Mouse (Mus musculus): Measurements from ENCODE around the gene Tmod1. TPM values are rescaled to one million over a fixed set of nuclear protein-coding genes. Genes with fewer than 3 reads are reported as not detected.

The Tmod1 gene
- total RNA-seq, 2 experiments from 2014 or later = 23.6 to 25.1 TPM

Other genes with a start within 250 kb of the Tmod1 start
- 10 to 100 TPM in 1 of 2 experiments, 1 to 10 TPM in 1; 9.6 to 10.5 TPM for gene Aldh1b1, start 239.9 kb upstream of the Tmod1 start, total RNA-seq (2021)
- 1 to 10 TPM in 1 of 2 experiments, under 1 TPM in 1; 0.92 to 3.3 TPM for gene Igfbpl1, start 212.0 kb upstream of the Tmod1 start, total RNA-seq (2021)
- not detected for gene Stra6l, start 190.3 kb upstream of the Tmod1 start, total RNA-seq (2021)
- under 1 TPM in 1 of 2 experiments, not detected in 1; 0.13 TPM for gene Ccdc180, start 148.6 kb upstream of the Tmod1 start, total RNA-seq (2021)
- gene Tdrd7, start 73.6 kb upstream of the Tmod1 start, total RNA-seq (2021) = 10 to 100 TPM; 20.7 to 20.9 TPM
- gene Ncbp1, start 99.7 kb downstream of the Tmod1 start, total RNA-seq (2021) = 10 to 100 TPM; 48.8 to 53.2 TPM
- gene Tstd2, start 99.8 kb downstream of the Tmod1 start, total RNA-seq (2021) = 10 to 100 TPM; 12.9 to 18.1 TPM
- gene Xpa, start 157.4 kb downstream of the Tmod1 start, total RNA-seq (2021) = 10 to 100 TPM; 11.5 to 11.8 TPM

Measured in left cerebral cortex, postnatal 14 days (tissue).